Mouse (Mus musculus): ENCODE data around the gene Ptpdc1. TPM values are rescaled to one million over a fixed set of nuclear protein-coding genes. Genes with fewer than 3 reads are reported as not detected.
A peak's percentile ranks its signal among the peaks of the same experiment; 100 is the strongest.

Gene Ptpdc1
- polyA plus RNA-seq, 1 experiment from 2014 or later, result 21.6 TPM

DNA sequence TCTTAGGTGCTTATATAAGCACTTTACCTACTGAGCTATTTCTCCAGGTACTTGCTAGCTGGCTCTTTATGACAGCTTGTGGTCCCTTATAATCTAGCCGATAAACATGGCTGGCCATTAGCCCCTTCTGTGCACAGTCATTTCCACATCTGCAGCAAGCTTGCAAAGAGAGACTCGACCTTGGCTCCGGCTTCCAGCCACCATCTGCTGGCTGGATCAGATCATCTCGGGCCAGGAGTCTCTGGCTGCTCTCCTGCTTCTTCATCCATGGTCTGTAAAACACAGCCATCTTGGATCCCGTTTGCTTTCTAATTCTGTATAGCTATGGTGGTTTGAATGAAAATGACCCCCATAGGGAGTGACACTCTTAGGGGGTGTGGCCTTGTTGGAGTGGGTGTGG is 63.1 kb downstream of the Ptpdc1 start:
- 88% methylated on average over 5 of the region's 5 CpGs for WGBS
- no peak overlapping the region for H3K4me2 ChIP-seq (replicated peaks)
- H3K9me3 ChIP-seq (ENCODE audit: control insufficient read depth, low read length), result no peaks in the 10 kb centered on the region
- H3K4me3 ChIP-seq (replicated peaks; ENCODE audit: low read length), result no peak overlapping the region
- DNase-seq (ENCODE audit: low spot score) (no peak), ATAC-seq (ENCODE audit: low FRiP score) (no peak)
- no peak overlapping the region for H3K27ac ChIP-seq
- H3K27me3 ChIP-seq (ENCODE audit: control insufficient read depth, insufficient read depth, low read length), result no peaks in the 10 kb centered on the region
- H3K4me1 ChIP-seq (replicated peaks; ENCODE audit: control insufficient read depth, insufficient read depth, low read length), result 0 out of 2 replicates have a peak, but pooled peaks cover 8% of the 10 kb centered on the region
- no peaks in the 10 kb centered on the region for H3K36me3 ChIP-seq (replicated peaks; ENCODE audit: control insufficient read depth, insufficient read depth)
- H3K9ac ChIP-seq, result no peak overlapping the region

GRCm38 (mm10) chr13:48561481-48561880 is 64.0 kb downstream of the Ptpdc1 start:
- Histone ChIP-seq H3K4me1 (replicated peaks; ENCODE audit: control insufficient read depth, insufficient read depth, low read length) (0 out of 2 replicates have a peak, but pooled peaks cover 7% of the 10 kb centered on the region), H3K9me3 (ENCODE audit: control insufficient read depth, low read length) (no peaks in the 10 kb centered on the region), H3K27ac (no peak overlapping the region), H3K9ac (no peak overlapping the region), H3K36me3 (replicated peaks; ENCODE audit: control insufficient read depth, insufficient read depth) (no peaks in the 10 kb centered on the region), H3K4me2 (replicated peaks) (no peak overlapping the region), H3K27me3 (ENCODE audit: control insufficient read depth, insufficient read depth, low read length) (no peaks in the 10 kb centered on the region), H3K4me3 (replicated peaks; ENCODE audit: low read length) (no peak overlapping the region)
- WGBS, result 93% methylated on average over 2 of the region's 2 CpGs
- ATAC-seq (ENCODE audit: low FRiP score), result no peak
- no peak for DNase-seq (ENCODE audit: low spot score)

DNA sequence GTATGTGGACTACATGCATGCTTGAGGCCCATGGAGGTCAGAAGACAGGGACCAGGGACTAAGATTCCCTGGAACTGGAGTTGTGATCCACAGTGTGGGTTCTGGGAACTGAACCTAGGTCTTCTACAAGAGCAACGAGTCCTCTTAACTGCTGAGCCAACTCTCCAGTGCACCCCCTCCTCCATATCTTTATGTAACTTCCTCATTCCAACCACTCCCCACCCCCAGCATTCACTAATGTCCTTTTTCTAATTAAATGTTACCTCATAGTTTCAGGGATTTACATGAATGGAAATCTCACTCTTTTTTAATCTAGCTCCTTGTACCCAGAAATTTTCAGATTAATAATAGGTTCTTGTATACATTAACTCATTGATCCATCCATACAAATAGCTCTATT is 69.5 kb downstream of the Ptpdc1 start:
- ATAC-seq (ENCODE audit: low FRiP score), result no peak
- H3K27me3 ChIP-seq (ENCODE audit: control insufficient read depth, insufficient read depth, low read length), result no peaks in the 10 kb centered on the region
- no peak for DNase-seq (ENCODE audit: low spot score)
- H3K36me3 ChIP-seq (replicated peaks; ENCODE audit: control insufficient read depth, insufficient read depth), result no peaks in the 10 kb centered on the region
- H3K27ac ChIP-seq, result no peak overlapping the region
- H3K9me3 ChIP-seq (ENCODE audit: control insufficient read depth, low read length), result no peaks in the 10 kb centered on the region
- 84% methylated on average over 1 of the region's 1 CpGs for WGBS
- peaks cover 8% of the 10 kb centered on the region for H3K4me1 ChIP-seq (replicated peaks; ENCODE audit: control insufficient read depth, insufficient read depth, low read length)
- no peak overlapping the region for H3K9ac ChIP-seq
- H3K4me2 ChIP-seq (replicated peaks), result no peak overlapping the region
- no peak overlapping the region for H3K4me3 ChIP-seq (replicated peaks; ENCODE audit: low read length)

GRCm38 (mm10) chr13:48554552-48554951 is 70.9 kb downstream of the Ptpdc1 start:
- no peak for DNase-seq (ENCODE audit: low spot score)
- Histone ChIP-seq H3K4me2 (replicated peaks) (no peak overlapping the region), H3K36me3 (replicated peaks; ENCODE audit: control insufficient read depth, insufficient read depth) (no peaks in the 10 kb centered on the region), H3K4me3 (replicated peaks; ENCODE audit: low read length) (no peak overlapping the region), H3K27ac (no peak overlapping the region), H3K4me1 (replicated peaks; ENCODE audit: control insufficient read depth, insufficient read depth, low read length) (peaks cover 8% of the 10 kb centered on the region), H3K9me3 (ENCODE audit: control insufficient read depth, low read length) (no peaks in the 10 kb centered on the region), H3K27me3 (ENCODE audit: control insufficient read depth, insufficient read depth, low read length) (no peaks in the 10 kb centered on the region), H3K9ac (no peak overlapping the region)
- ATAC-seq (ENCODE audit: low FRiP score), result no peak
- whole genome bisulfite sequencing, result 96% methylated on average over 1 of the region's 1 CpGs

DNA sequence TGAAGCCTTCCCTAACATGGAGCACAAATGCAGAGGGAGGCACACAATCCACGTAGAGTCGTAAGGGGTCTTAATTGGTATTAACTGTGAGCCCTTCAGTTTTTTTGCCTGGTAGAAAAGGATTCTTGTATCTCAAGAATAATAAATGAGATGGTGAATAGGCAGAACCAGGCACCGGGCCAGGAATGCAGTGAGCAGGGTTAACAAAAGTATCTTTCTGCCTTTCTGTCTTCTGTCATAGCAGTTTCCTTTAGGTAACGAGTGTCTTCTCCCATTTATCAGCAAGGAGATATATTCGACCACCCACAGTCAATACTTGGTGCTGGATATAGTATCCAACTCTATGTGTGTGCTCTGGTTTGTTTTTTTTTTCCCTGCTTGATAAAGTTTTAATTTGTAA is 72.0 kb downstream of the Ptpdc1 start:
- ATAC-seq (ENCODE audit: low FRiP score) (no peak), DNase-seq (ENCODE audit: low spot score) (no peak)
- Histone ChIP-seq H3K9me3 (ENCODE audit: control insufficient read depth, low read length) (no peaks in the 10 kb centered on the region), H3K4me3 (replicated peaks; ENCODE audit: low read length) (no peak overlapping the region), H3K27me3 (ENCODE audit: control insufficient read depth, insufficient read depth, low read length) (no peaks in the 10 kb centered on the region), H3K4me2 (replicated peaks) (peak overlapping the region; percentile 39; the same call in 1 of the 2 replicates), H3K4me1 (replicated peaks; ENCODE audit: control insufficient read depth, insufficient read depth, low read length) (peaks cover 8% of the 10 kb centered on the region), H3K27ac (peak overlapping the region; percentile 69), H3K9ac (no peak overlapping the region), H3K36me3 (replicated peaks; ENCODE audit: control insufficient read depth, insufficient read depth) (no peaks in the 10 kb centered on the region)
- 42% methylated on average over 5 of the region's 5 CpGs for WGBS

- Histone ChIP-seq H3K9ac (peak overlapping the region; percentile 40; the same call in 1 of the 2 replicates), H3K4me3 (replicated peaks; ENCODE audit: low read length) (no peak overlapping the region), H3K4me2 (replicated peaks) (peak overlapping the region; percentile 39), H3K9me3 (ENCODE audit: control insufficient read depth, low read length) (no peaks in the 10 kb centered on the region), H3K4me1 (replicated peaks; ENCODE audit: control insufficient read depth, insufficient read depth, low read length) (peaks cover 8% of the 10 kb centered on the region), H3K36me3 (replicated peaks; ENCODE audit: control insufficient read depth, insufficient read depth) (no peaks in the 10 kb centered on the region), H3K27me3 (ENCODE audit: control insufficient read depth, insufficient read depth, low read length) (no peaks in the 10 kb centered on the region), H3K27ac (peak overlapping the region; percentile 69)
- 62% methylated on average over 21 of the region's 21 CpGs for WGBS
- DNase-seq (ENCODE audit: low spot score) (peak; percentile 81), ATAC-seq (ENCODE audit: low FRiP score) (peak; percentile 83)
Observed at GRCm38 (mm10) chr13:48552181-48553090, 73.0 kb downstream of the Ptpdc1 start.

DNA sequence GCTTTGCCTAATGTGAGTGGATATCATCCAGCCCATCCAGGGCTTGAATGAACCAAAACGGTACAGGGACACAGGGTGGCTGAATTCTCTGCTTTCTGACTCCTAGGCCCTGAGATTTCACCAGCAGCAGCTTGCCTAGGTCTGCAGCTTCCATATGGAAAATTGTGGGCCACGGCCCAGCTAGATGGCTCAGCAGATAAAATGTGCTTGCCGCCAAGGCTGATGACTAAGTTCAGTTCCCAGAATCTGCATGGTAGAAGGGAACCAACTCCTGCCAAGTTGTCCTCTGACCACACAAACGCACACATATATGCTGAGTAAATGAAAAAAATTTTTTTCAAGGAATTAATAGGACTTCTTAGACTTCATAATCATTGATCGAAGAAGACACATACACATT is 77.2 kb downstream of the Ptpdc1 start:
- no peak for ATAC-seq (ENCODE audit: low FRiP score)
- peaks cover 23% of the 10 kb centered on the region for H3K4me1 ChIP-seq (replicated peaks; ENCODE audit: control insufficient read depth, insufficient read depth, low read length)
- 93% methylated on average over 5 of the region's 5 CpGs for WGBS

DNA sequence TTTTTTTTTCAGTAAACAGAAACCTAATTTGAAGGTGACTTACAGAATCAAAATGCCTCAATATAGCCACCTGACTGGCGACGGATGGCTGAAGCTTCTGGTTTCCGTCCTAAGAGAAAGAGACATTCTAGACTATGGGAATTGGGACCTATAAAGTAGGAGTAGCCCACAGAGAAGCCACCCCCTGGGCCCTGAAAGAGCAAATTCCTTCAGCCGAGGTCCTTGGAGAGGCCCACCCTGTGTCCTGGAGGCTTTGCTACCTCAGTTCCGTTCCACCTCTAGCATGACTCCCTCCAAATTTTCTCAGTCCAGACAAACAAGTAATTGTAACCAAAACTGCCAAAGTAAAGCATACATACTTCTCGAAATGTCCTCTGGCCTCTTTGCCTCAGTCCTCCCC is 77.8 kb downstream of the Ptpdc1 start:
- Histone ChIP-seq H3K4me2 (replicated peaks) (no peak overlapping the region), H3K9me3 (ENCODE audit: control insufficient read depth, low read length) (no peaks in the 10 kb centered on the region), H3K27me3 (ENCODE audit: control insufficient read depth, insufficient read depth, low read length) (no peaks in the 10 kb centered on the region), H3K9ac (no peak overlapping the region), H3K27ac (no peak overlapping the region), H3K4me3 (replicated peaks; ENCODE audit: low read length) (no peak overlapping the region), H3K4me1 (replicated peaks; ENCODE audit: control insufficient read depth, insufficient read depth, low read length) (peaks cover 19% of the 10 kb centered on the region), H3K36me3 (replicated peaks; ENCODE audit: control insufficient read depth, insufficient read depth) (no peaks in the 10 kb centered on the region)
- DNase-seq (ENCODE audit: low spot score), result no peak
- ATAC-seq (ENCODE audit: low FRiP score), result no peak
- 92% methylated on average over 6 of the region's 6 CpGs for WGBS

More for the DNA sequence above, 77.2 kb downstream of the Ptpdc1 start:
- no peak overlapping the region for H3K4me2 ChIP-seq (replicated peaks)
- no peaks in the 10 kb centered on the region for H3K36me3 ChIP-seq (replicated peaks; ENCODE audit: control insufficient read depth, insufficient read depth)
- H3K4me3 ChIP-seq (replicated peaks; ENCODE audit: low read length), result no peak overlapping the region
- DNase-seq (ENCODE audit: low spot score), result no peak
- no peak overlapping the region for H3K27ac ChIP-seq
- H3K27me3 ChIP-seq (ENCODE audit: control insufficient read depth, insufficient read depth, low read length), result no peaks in the 10 kb centered on the region
- no peak overlapping the region for H3K9ac ChIP-seq
- H3K9me3 ChIP-seq (ENCODE audit: control insufficient read depth, low read length), result no peaks in the 10 kb centered on the region

DNA sequence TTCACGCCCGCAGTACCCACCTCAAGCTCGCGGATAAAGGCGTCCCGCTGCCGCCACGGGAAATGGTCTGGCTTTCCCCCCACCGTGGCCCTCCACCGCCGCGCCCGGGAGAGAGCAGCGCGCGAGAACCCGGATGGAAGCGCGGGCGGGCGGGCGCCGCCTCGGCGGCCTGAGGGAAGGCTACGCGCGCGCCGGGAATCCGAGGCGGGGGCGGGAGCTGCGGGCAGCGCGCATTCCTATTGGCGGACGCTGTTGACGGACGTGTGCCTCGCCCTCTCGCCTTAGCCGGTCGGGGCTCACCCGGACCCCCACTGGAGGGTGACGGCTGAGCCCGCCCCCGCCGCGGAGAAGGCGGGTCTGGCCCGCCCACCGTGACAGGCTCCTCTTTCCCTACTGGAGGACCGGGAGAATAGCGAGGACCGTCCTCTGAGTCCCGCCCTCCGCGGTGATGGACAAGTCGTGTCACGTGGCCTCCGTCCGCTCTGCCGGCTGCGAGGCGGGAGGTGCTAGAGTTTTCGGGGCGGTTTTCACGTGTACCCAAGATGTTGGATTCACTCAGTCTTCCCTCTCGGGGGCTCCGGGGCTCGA is 79.0 kb downstream of the Ptpdc1 start:
- Histone ChIP-seq H3K9me3 (ENCODE audit: control insufficient read depth, low read length) (no peaks in the 10 kb centered on the region), H3K27me3 (ENCODE audit: control insufficient read depth, insufficient read depth, low read length) (no peaks in the 10 kb centered on the region), H3K4me2 (replicated peaks) (peak overlapping the region; percentile 50), H3K4me1 (replicated peaks; ENCODE audit: control insufficient read depth, insufficient read depth, low read length) (peaks cover 19% of the 10 kb centered on the region), H3K27ac (peak overlapping the region; percentile 99), H3K36me3 (replicated peaks; ENCODE audit: control insufficient read depth, insufficient read depth) (no peaks in the 10 kb centered on the region), H3K9ac (peak overlapping the region; percentile 96), H3K4me3 (replicated peaks; ENCODE audit: low read length) (peak overlapping the region; percentile 80)
- DNase-seq (ENCODE audit: low spot score), result peak; percentile 98
- ATAC-seq (ENCODE audit: low FRiP score), result peak; percentile 98
- under 1% methylated on average over 71 of the region's 72 CpGs for WGBS

All from hindbrain, embryonic 14.5 days (tissue).